In genomic region chr7:117357425-117358194, GRCm38 (mm10) we compare ENCODE assay signal across 21 mouse cellular contexts. TPM values are rescaled to one million over a fixed set of nuclear protein-coding genes. Genes with fewer than 3 reads are reported as not detected.
DNase-seq lines count a peak whose midpoint lies in the region; ATAC-seq and TF ChIP-seq lines count a peak whose summit lies in the region.
"Had no signal": no experiment of that assay in that cellular context is flagged by ENCODE, and none has a peak within 500 bp of the region (broad histone marks: within the 10 kb centered on the region; RNA-seq: fewer than 3 reads in every experiment).

No protein-coding gene starts in this region.

- TF ChIP-seq CTCF in left cerebral cortex, adult 2 months (IDR thresholded peaks at IDR 0.05): no peak

- H3K9ac ChIP-seq in embryonic facial prominence, embryonic 14.5 days (ENCODE audit: low read depth, low read length): no peak overlapping the region
- H3K9ac ChIP-seq: forebrain, postnatal 0 days; hindbrain, embryonic 15.5 days; liver, embryonic 12.5 days had no signal

- DNase-seq in embryonic facial prominence, embryonic 14.5 days (ENCODE audit: low spot score): peak; percentile 70
- DNase-seq in embryonic facial prominence, embryonic 10.5 days (ENCODE audit: low spot score): no peak
- DNase-seq in left cerebral cortex, adult 2 months (ENCODE audit: extremely low spot score in 1 of 2, low spot score in 2 of 2): no peak
- DNase-seq in left cerebral cortex, postnatal 4 days: no peak
- peak; percentile 61 for DNase-seq in right cerebral cortex, adult 18-20 months
- no peak for DNase-seq in right cerebral cortex, postnatal 10 days (ENCODE audit: low spot score in 2 of 2)
- DNase-seq in telencephalon, adult 2 months (ENCODE audit: low read depth, low spot score): peak; percentile 86
- no peak for DNase-seq in embryo, embryonic 10.5 days (ENCODE audit: low spot score)
- DNase-seq: adrenal gland, postnatal 14 days; cerebellum, adult 9-11 months; forebrain, postnatal 0 days; gastrocnemius, postnatal 25 days; heart, postnatal 10 days; kidney, adult 11 months; kidney, postnatal 25 days; spleen, adult 18-20 months; thymus, postnatal 14 days had no signal

- H3K4me2 ChIP-seq in embryonic facial prominence, embryonic 14.5 days (ENCODE audit: low read depth, low read length): no peak overlapping the region
- H3K4me2 ChIP-seq: hindbrain, embryonic 15.5 days; liver, embryonic 12.5 days had no signal

- ATAC-seq in embryonic facial prominence, embryonic 14.5 days (ENCODE audit: low read depth): no peak
- ATAC-seq: forebrain, postnatal 0 days; liver, embryonic 12.5 days; midbrain, embryonic 16.5 days had no signal

- H3K36me3 ChIP-seq in embryonic facial prominence, embryonic 14.5 days (ENCODE audit: control insufficient read depth, insufficient read depth, low read length): no peaks in the 10 kb centered on the region
- no peaks in the 10 kb centered on the region for H3K36me3 ChIP-seq in embryonic facial prominence, embryonic 10.5 days (replicated peaks)
- H3K36me3 ChIP-seq: hindbrain, embryonic 15.5 days; liver, embryonic 12.5 days had no signal

- H3K4me3 ChIP-seq in embryonic facial prominence, embryonic 14.5 days (ENCODE audit: low read depth, low read length): no peak overlapping the region
- H3K4me3 ChIP-seq in embryonic facial prominence, embryonic 10.5 days: no peak overlapping the region
- no peak overlapping the region for H3K4me3 ChIP-seq in left cerebral cortex, adult 2 months
- H3K4me3 ChIP-seq: hindbrain, embryonic 15.5 days; liver, embryonic 12.5 days had no signal

- intact Hi-C loops in left cerebral cortex, adult 2 months (cut with DNase I): loop anchor here (1.0 to 10.0 kb wide), 4 partner anchors 97 to 655 kb away; no protein-coding TSS in a partner anchor
- intact Hi-C loops in left cerebral cortex, postnatal 4 days (cut with DNase I): no loop called here

- H3K27ac ChIP-seq in embryonic facial prominence, embryonic 14.5 days (replicated peaks; ENCODE audit: low read depth, low read length): no peak overlapping the region
- no peak overlapping the region for H3K27ac ChIP-seq in embryonic facial prominence, embryonic 10.5 days (replicated peaks)
- peak overlapping the region; percentile 3 for H3K27ac ChIP-seq in left cerebral cortex, adult 2 months
- H3K27ac ChIP-seq: hindbrain, embryonic 15.5 days; liver, embryonic 12.5 days had no signal

- H3K27me3 ChIP-seq in embryonic facial prominence, embryonic 14.5 days (replicated peaks; ENCODE audit: control insufficient read depth, insufficient read depth, low read length): no peaks in the 10 kb centered on the region
- H3K27me3 ChIP-seq in embryonic facial prominence, embryonic 10.5 days (replicated peaks; ENCODE audit: low read depth, poor library complexity, severe bottlenecking): no peaks in the 10 kb centered on the region
- H3K27me3 ChIP-seq: CH12.LX; hindbrain, embryonic 15.5 days; liver, embryonic 12.5 days had no signal

- H3K4me1 ChIP-seq in embryonic facial prominence, embryonic 14.5 days (ENCODE audit: control insufficient read depth, insufficient read depth, low read length): no peaks in the 10 kb centered on the region
- H3K4me1 ChIP-seq in embryonic facial prominence, embryonic 10.5 days: no peaks in the 10 kb centered on the region
- H3K4me1 ChIP-seq: hindbrain, embryonic 15.5 days; liver, embryonic 12.5 days had no signal

- H3K9me3 ChIP-seq in embryonic facial prominence, embryonic 14.5 days (ENCODE audit: control insufficient read depth, low read length): no peaks in the 10 kb centered on the region
- no peaks in the 10 kb centered on the region for H3K9me3 ChIP-seq in embryonic facial prominence, embryonic 10.5 days
- H3K9me3 ChIP-seq: hindbrain, embryonic 15.5 days; liver, embryonic 12.5 days had no signal

- WGBS in embryonic facial prominence, embryonic 14.5 days: 63% methylated on average over 6 of the region's 6 CpGs
- 82% methylated on average over 6 of the region's 6 CpGs for WGBS in embryonic facial prominence, embryonic 10.5 days

RNA-seq across cellular contexts. Expression of gene Xylt1, which starts 23.2 kb away (rescaled TPM):
- 3.0 and 3.6 TPM in 2 replicates for polyA plus RNA-seq in embryonic facial prominence, embryonic 14.5 days (2014; fragmentation: Nextera tagmentation; extraction: Ambion mirVana)
- polyA plus RNA-seq in embryonic facial prominence, embryonic 10.5 days (2016; fragmentation: Nextera tagmentation; extraction: Ambion mirVana): 0.84 and 0.86 TPM in 2 replicates
- 10 to 100 TPM; 51.7 to 60.5 TPM for total RNA-seq in left cerebral cortex, adult 2 months (2021)
- 10 to 100 TPM; 53.5 to 56.6 TPM for total RNA-seq in left cerebral cortex, postnatal 4 days (2021)

Comparison
In these comparisons a context has a peak if more than half of its experiments do, and no peak if none do; other contexts are left out.
1. DNase-seq: peak in embryonic facial prominence, embryonic 14.5 days (single experiment), right cerebral cortex, adult 18-20 months (single experiment) and telencephalon, adult 2 months (single experiment); none in embryonic facial prominence, embryonic 10.5 days (single experiment), left cerebral cortex, adult 2 months (0 of 2), left cerebral cortex, postnatal 4 days (single experiment), right cerebral cortex, postnatal 10 days (0 of 2) and embryo, embryonic 10.5 days (single experiment).